Mouse (Mus musculus) midbrain, embryonic 10.5 days (tissue): ENCODE measurements around the gene Apob. TPM values are rescaled to one million over a fixed set of nuclear protein-coding genes. Genes with fewer than 3 reads are reported as not detected.
A peak's percentile ranks its signal among the peaks of the same experiment; 100 is the strongest.
"Not testable (repeated sequence)": the region's sequence is repeated elsewhere in the genome, so short reads cannot be mapped to it uniquely, and the experiment has no call there.

Source experiments
- DNase-seq: peaks from one replicate; pipeline ENCODE4 v3.0.0-alpha.2; 2017; ENCODE audit warnings: low spot score
- H3K27ac ChIP-seq: fragments of 300-500 bp; sonication (generic); replicated peaks from 2 replicates; pipeline ENCODE4 v1.5.1; 2016; ENCODE audit warnings: mild to moderate bottlenecking
- H3K27me3 ChIP-seq: fragments of 300-500 bp; sonication (generic); 2 replicates; pipeline ENCODE4 v1.6.1; 2016; ENCODE audit warnings: low read depth, mild to moderate bottlenecking; ENCODE audit not compliant: poor library complexity, severe bottlenecking
- H3K36me3 ChIP-seq: fragments of 300-500 bp; sonication (generic); 2 replicates; pipeline ENCODE4 v1.6.1; 2016; ENCODE audit warnings: mild to moderate bottlenecking, moderate library complexity
- H3K4me1 ChIP-seq: fragments of 300-500 bp; sonication (generic); 2 replicates; pipeline ENCODE4 v1.6.1; 2016
- H3K4me3 ChIP-seq: fragments of 300-500 bp; sonication (generic); 2 replicates; pipeline ENCODE4 v1.5.1; 2016; ENCODE audit warnings: mild to moderate bottlenecking, moderate library complexity
- H3K9me3 ChIP-seq: fragments of 300-500 bp; sonication (generic); replicated peaks from 2 replicates; pipeline ENCODE4 v1.6.1; 2016; ENCODE audit warnings: mild to moderate bottlenecking
- WGBS: fragments of 180-500 bp; shearing (Covaris S2); methylation state at CpG from one replicate; pipeline ENCODE4 v1.1.7; 2016; 5-methylcytosine and 5-hydroxymethylcytosine counted together
- polyA plus RNA-seq: library from polyadenylated mRNA; unstranded; fragments of >200 nt; fragmentation: Nextera tagmentation; extraction: Ambion mirVana; gene quantifications from 2 replicates; pipeline ENCODE4 v1.2.1, GENCODE M21; 2016

The Apob gene
- polyA plus RNA-seq, 1 experiment from 2014 or later = 0.07 TPM

DNA sequence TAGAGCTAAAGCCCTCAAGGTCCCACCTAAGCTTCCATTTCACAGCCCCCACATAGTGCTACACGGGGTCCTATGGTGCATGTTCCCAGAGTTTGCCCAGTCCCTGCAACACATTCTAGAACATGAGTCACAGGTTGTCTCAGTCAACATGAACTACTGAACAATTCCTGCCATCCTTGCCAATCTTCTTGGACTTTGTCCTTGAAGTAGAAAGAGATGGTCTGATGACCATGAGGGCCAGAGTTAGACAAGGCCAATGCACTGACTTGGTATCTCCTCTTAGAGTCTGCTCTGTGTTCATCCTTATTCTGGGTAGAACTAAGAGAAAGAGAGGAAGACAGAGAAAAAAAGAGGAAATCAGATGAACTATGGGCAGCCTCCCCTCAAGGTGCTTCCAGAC is 7.0 kb downstream of the Apob start:
- Histone ChIP-seq H3K4me3 (no peak overlapping the region), H3K27me3 (no peaks in the 10 kb centered on the region), H3K4me1 (no peaks in the 10 kb centered on the region), H3K9me3 (no peaks in the 10 kb centered on the region), H3K36me3 (no peaks in the 10 kb centered on the region), H3K27ac (no peak overlapping the region)
- no peak for DNase-seq
- 94% methylated on average over 1 of the region's 1 CpGs for WGBS

- Histone ChIP-seq H3K4me1 (no peaks in the 10 kb centered on the region), H3K27ac (no peak overlapping the region), H3K36me3 (no peaks in the 10 kb centered on the region), H3K4me3 (no peak overlapping the region), H3K27me3 (no peaks in the 10 kb centered on the region), H3K9me3 (no peaks in the 10 kb centered on the region)
- DNase-seq = peak; percentile 62
- WGBS = 21% methylated on average over 3 of the region's 3 CpGs
Measured at GRCm38 (mm10) chr12:7990804-7991203, 13.4 kb downstream of the Apob start.

- 50% methylated on average over 1 of the region's 1 CpGs for WGBS
- no peak overlapping the region for H3K27ac ChIP-seq
- no peak overlapping the region for H3K4me3 ChIP-seq
- no peak for DNase-seq
- H3K9me3 ChIP-seq = no peaks in the 10 kb centered on the region
- no peaks in the 10 kb centered on the region for H3K4me1 ChIP-seq
- no peaks in the 10 kb centered on the region for H3K27me3 ChIP-seq
- H3K36me3 ChIP-seq = no peaks in the 10 kb centered on the region
Measured at GRCm38 (mm10) chr12:7991570-7991969, 14.1 kb downstream of the Apob start.

DNA sequence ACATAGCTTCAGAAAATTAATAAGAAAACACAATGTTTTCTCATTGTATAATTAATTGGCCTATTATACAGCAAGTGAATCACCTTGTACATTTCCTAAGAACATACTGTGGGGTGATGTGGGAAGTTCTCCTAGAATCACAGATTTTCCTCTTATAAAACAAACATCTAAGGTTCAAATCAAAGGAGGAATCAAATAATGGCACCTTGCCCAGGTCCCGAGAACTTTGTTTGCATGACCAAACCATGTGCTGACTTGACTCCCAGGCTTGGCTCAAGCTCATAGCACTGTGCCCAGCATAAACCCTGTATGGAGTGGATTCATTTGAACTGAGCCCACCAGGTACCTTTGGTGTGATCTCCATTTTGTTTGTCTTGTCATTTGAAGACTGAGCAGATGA is 43.5 kb downstream of the Apob start:
- Histone ChIP-seq H3K36me3 (no peaks in the 10 kb centered on the region), H3K27me3 (peaks cover under 1% of the 10 kb centered on the region; the same call in 1 of the 2 replicates), H3K9me3 (no peaks in the 10 kb centered on the region), H3K4me3 (no peak overlapping the region), H3K4me1 (no peaks in the 10 kb centered on the region), H3K27ac (no peak overlapping the region)
- 80% methylated on average over 1 of the region's 1 CpGs for WGBS
- DNase-seq = no peak

DNA sequence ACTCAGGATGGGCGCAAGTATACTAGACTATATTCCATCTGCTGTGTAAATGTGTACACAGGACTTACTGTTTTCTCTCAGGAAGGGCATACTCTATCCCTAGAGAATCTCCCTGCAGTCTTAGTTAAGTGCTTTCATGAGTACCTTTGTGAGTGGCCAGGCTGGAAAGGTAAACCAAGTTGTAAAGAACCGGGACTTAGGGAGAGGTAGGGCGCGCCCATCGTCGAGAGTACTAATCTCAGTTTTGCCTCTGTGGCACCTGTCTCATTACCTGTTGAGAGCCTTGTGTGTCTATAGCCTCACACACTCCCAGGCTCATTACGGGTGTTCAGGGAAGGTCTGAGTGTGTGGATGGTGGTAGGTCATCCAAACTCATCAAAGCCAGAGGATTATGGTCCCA is 52.1 kb downstream of the Apob start:
- Histone ChIP-seq H3K27ac (no peak overlapping the region), H3K36me3 (no peaks in the 10 kb centered on the region), H3K27me3 (peaks cover 68% of the 10 kb centered on the region), H3K4me3 (no peak overlapping the region), H3K9me3 (no peaks in the 10 kb centered on the region), H3K4me1 (peaks cover 15% of the 10 kb centered on the region)
- no peak for DNase-seq
- WGBS = 91% methylated on average over 7 of the region's 7 CpGs

- H3K4me1 ChIP-seq = peaks cover 15% of the 10 kb centered on the region
- WGBS = 75% methylated on average over 2 of the region's 2 CpGs
- 0 out of 2 replicates have a peak, but pooled peaks cover 3% of the 10 kb centered on the region for H3K9me3 ChIP-seq
- no peaks in the 10 kb centered on the region for H3K36me3 ChIP-seq
- no peak overlapping the region for H3K4me3 ChIP-seq
- no peak for DNase-seq
- no peak overlapping the region for H3K27ac ChIP-seq
- peaks cover 74% of the 10 kb centered on the region for H3K27me3 ChIP-seq
Measured at GRCm38 (mm10) chr12:8030057-8030456, 52.6 kb downstream of the Apob start.

DNA sequence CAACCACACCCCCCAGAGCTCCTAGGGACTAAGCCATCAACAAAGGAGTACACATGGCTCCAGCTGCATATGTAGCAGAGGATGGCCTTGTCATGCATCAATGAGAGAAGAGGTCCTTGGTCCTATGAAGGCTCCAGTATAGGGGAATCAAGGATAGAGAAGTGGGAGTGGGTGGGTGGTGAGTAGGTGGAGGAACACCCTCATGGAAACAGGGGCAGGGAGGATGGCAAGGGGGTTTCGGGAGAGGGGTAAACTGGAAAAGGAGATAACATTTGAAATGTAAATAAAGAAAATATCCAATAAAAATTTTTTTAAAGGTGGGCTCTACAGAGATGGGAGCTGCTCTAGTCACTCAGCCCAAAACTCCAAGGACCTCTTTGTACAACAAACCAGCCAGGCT is 53.7 kb downstream of the Apob start:
- Histone ChIP-seq H3K4me1 (peaks cover 15% of the 10 kb centered on the region), H3K27me3 (peaks cover 82% of the 10 kb centered on the region)
- not testable (repeated sequence) for H3K36me3 ChIP-seq, H3K4me3 ChIP-seq, H3K9me3 ChIP-seq, H3K27ac ChIP-seq, DNase-seq
- WGBS = 88% methylated on average over 1 of the region's 1 CpGs

DNA sequence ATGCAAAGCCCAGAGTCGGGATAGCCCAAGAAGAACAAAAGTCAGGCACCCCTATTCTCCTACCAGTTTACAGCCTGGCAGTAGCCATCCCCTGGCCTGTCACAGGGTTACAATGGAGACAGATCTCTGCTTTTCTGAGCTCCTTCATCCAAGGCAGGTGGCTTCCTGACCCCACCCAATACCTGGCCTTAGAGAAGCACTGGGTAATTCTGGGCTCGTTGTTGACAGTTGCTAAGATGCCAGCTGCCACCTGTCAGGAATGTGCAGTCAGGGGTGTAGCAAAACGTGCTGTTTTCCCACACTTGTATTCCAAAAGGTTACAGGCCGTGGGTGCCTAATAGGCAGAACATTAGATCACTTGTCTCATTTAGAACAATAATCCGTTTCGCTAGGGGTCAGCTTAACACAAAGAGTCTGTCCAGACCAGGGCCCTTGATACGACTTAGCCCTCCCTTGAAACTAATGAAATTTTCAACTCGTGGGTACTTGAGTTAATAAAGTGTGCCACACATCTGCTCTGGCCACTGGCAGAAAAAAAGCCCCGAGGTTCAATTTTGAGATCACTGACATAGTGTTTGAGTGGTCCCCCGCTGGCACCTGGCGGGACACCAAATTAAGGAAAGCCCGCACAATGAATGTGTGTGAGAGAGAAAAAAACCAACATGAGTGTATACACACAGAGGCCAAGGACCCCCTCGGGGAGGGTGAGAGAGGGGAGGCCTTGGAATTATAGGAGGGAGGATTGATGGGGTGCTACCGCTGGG is 54.3 kb downstream of the Apob start:
- Histone ChIP-seq H3K27me3 (peaks cover 82% of the 10 kb centered on the region), H3K27ac (no peak overlapping the region), H3K4me3 (no peak overlapping the region), H3K9me3 (0 out of 2 replicates have a peak, but pooled peaks cover 4% of the 10 kb centered on the region), H3K4me1 (peaks cover 15% of the 10 kb centered on the region), H3K36me3 (no peaks in the 10 kb centered on the region)
- peak; percentile 62 for DNase-seq
- WGBS = 19% methylated on average over 14 of the region's 14 CpGs

GRCm38 (mm10) chr12:8032359-8032755 is 54.9 kb downstream of the Apob start:
- Histone ChIP-seq H3K36me3 (no peaks in the 10 kb centered on the region), H3K27me3 (peaks cover 82% of the 10 kb centered on the region)
- no peak for DNase-seq

GRCm38 (mm10) chr12:8038081-8038730 is 60.8 kb downstream of the Apob start:
- 0 out of 2 replicates have a peak, but pooled peaks cover 2% of the 10 kb centered on the region for H3K4me1 ChIP-seq
- 0 out of 2 replicates have a peak, but pooled peaks cover 4% of the 10 kb centered on the region for H3K9me3 ChIP-seq
- no peak overlapping the region for H3K4me3 ChIP-seq
- H3K36me3 ChIP-seq = no peaks in the 10 kb centered on the region
- WGBS = 86% methylated on average over 3 of the region's 3 CpGs
- peaks cover 51% of the 10 kb centered on the region for H3K27me3 ChIP-seq
- H3K27ac ChIP-seq = no peak overlapping the region
- no peak for DNase-seq

More at GRCm38 (mm10) chr12:8032359-8032755, 54.9 kb downstream of the Apob start:
- no peak overlapping the region for H3K4me3 ChIP-seq
- H3K4me1 ChIP-seq = peaks cover 15% of the 10 kb centered on the region
- 44% methylated on average over 4 of the region's 4 CpGs for WGBS
- H3K27ac ChIP-seq = no peak overlapping the region
- H3K9me3 ChIP-seq = 0 out of 2 replicates have a peak, but pooled peaks cover 4% of the 10 kb centered on the region

GRCm38 (mm10) chr12:8042626-8043394 is 65.4 kb downstream of the Apob start:
- no peak overlapping the region for H3K27ac ChIP-seq
- no peak for DNase-seq

DNA sequence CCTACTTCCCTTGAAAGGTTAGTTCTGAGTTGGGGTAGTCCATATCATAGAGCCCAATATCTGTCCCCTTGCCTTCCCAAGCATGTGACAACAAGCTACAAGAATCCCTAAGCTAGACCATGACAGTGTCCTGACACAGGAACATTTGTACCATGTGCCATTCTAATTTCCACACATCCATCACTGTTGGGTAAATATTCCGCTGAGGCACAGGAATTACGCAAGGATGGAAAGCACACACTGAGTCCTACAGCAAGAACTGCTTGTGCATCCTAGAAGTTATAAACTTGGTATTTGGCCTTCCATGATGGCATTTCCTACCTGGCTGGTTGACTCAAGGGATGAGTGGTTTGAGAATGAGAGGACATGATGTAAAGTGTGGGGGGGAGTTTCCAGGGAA is 69.6 kb downstream of the Apob start:
- Histone ChIP-seq H3K4me1 (0 out of 2 replicates have a peak, but pooled peaks cover 2% of the 10 kb centered on the region), H3K4me3 (no peak overlapping the region), H3K27me3 (no peaks in the 10 kb centered on the region)

More at GRCm38 (mm10) chr12:8042626-8043394, 65.4 kb downstream of the Apob start:
- WGBS = 82% methylated on average over 7 of the region's 7 CpGs
- no peaks in the 10 kb centered on the region for H3K9me3 ChIP-seq
- H3K36me3 ChIP-seq = no peaks in the 10 kb centered on the region
- H3K27me3 ChIP-seq = peaks cover 11% of the 10 kb centered on the region; the same call in 1 of the 2 replicates
- H3K4me3 ChIP-seq = no peak overlapping the region
- 0 out of 2 replicates have a peak, but pooled peaks cover 2% of the 10 kb centered on the region for H3K4me1 ChIP-seq

More for the DNA sequence above, 69.6 kb downstream of the Apob start:
- no peaks in the 10 kb centered on the region for H3K36me3 ChIP-seq
- H3K9me3 ChIP-seq = no peaks in the 10 kb centered on the region
- DNase-seq = no peak
- 92% methylated on average over 2 of the region's 2 CpGs for WGBS
- H3K27ac ChIP-seq = no peak overlapping the region
